Mouse (Mus musculus) heart, postnatal 10 days (tissue): ENCODE data around the gene Klhl31. TPM values are rescaled to one million over a fixed set of nuclear protein-coding genes. Genes with fewer than 3 reads are reported as not detected.

Experiments used
- DNase-seq, 2 experiments: peaks; one replicate each; pipeline ENCODE4 v3.0.0; 2021
- intact Hi-C: fragments of 180-260 bp; cut with DNase I; formaldehyde crosslinking; loops from one replicate; pipeline ENCODE4 v1.15.1; 2025
- total RNA-seq, 2 experiments: library from RNA; stranded (reverse); gene quantifications; 2 replicates each; pipeline ENCODE4 v1.2.3; 2021

Klhl31 gene
- total RNA-seq: 100 to 1,000 TPM; 115 to 125 TPM

GRCm38 (mm10) chr9:77636450-77636951 is at the start of gene Klhl31:
Gene Klhl31 (plus strand): TSS chr9:77636500.
- intact Hi-C loops: no loop called here
- peak; percentile 71 to 77 for DNase-seq

DNA sequence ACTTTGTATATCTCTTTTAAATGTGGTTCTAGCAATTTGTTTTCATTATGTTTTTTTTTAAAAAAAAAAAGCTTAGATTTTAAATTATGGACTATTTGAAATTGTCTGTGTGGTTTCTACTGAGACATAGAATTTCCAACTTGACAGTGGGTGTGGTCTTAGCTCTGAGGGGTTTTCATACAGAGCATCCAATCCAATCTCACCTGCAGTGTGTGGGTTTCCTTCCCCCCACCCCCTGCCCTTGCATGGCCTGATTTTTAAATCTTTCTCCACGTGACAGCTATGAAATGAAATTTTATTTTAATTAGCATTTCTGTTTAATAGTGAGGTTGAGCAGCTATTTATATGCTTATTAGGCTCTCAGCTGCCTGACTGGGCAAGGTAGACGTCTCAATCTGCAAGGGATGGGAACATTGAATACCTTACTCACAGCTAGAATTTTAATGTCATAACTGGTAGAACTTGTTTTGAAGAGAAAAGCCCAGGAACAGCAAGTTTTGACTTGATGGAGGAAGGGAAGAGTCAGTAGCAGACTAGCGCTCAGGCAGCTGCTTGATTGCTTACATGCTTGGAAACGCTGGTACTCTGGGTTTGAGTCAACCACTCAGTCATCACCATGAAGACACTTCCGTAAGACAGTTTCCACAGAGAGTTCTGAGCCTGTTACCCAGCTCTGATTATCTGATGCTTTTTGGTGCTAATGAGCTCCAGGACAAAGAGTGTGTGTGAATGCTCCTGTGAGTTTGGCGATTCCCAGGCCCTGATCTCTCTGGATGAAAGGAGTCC is 49.3 kb upstream of the Klhl31 start:
- intact Hi-C loops: no loop called here
- no peak for DNase-seq

GRCm38 (mm10) chr9:77587616-77588015 is 48.7 kb upstream of the Klhl31 start:
- intact Hi-C loops: no loop called here

DNA sequence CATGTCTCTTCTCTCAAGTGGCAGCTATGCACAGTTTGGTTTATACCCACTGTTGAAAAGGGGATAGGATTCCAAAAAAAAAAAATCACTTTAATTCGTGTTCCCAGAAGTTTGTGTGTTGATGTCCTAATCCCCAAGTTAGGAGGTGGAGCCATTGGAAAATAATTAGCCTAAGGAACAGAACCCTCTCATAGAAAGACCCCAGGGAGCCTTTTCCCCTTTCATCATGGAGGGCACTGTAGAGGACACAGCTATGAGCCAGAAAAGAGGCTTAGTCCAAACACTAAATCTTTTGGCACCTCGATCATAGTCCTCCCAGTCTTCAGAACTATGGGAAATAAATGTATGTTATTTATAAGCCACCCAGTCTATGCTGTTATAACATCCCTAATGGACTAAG is 46.8 kb upstream of the Klhl31 start:
- intact Hi-C loops: no loop called here

More at GRCm38 (mm10) chr9:77587616-77588015, 48.7 kb upstream of the Klhl31 start:
- no peak for DNase-seq

GRCm38 (mm10) chr9:77592423-77592822 is 43.9 kb upstream of the Klhl31 start:
- intact Hi-C loops: no loop called here

More for the DNA sequence above, 46.8 kb upstream of the Klhl31 start:
- no peak for DNase-seq

GRCm38 (mm10) chr9:77595006-77595626 is 41.2 kb upstream of the Klhl31 start:
- no peak for DNase-seq
- intact Hi-C loops: loop anchor here (5.0 kb wide), 2 partner anchors 188 to 442 kb away; no protein-coding TSS in a partner anchor

More at GRCm38 (mm10) chr9:77592423-77592822, 43.9 kb upstream of the Klhl31 start:
- no peak for DNase-seq

GRCm38 (mm10) chr9:77596355-77596754 is 39.9 kb upstream of the Klhl31 start:
- intact Hi-C loops: loop anchor here (1.0 to 5.0 kb wide), 3 partner anchors 185 to 441 kb away; no protein-coding TSS in a partner anchor

DNA sequence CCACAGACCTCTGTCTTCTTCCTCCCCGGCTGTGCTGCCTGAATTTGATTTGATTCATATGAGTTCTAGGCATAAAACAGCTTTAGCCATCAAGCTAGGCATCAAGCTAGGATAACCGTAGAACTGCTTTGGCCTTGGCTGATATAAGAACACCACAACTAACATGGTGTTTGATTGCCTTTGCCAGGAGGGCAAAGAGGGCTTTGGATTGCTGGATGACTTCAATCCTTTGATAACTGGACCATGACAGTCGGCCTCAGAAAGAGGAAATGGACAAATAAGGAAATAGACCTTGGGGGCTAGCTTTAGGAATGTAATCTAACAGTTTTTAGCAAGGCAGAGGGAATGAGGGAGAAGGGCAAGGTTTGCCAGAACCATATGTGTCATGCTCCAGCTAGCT is 37.7 kb upstream of the Klhl31 start:
- intact Hi-C loops: loop anchor here (5.0 kb wide), 2 partner anchors 191 to 439 kb away; no protein-coding TSS in a partner anchor
- no peak for DNase-seq

More at GRCm38 (mm10) chr9:77596355-77596754, 39.9 kb upstream of the Klhl31 start:
- peak; percentile 81 to 92 for DNase-seq

DNA sequence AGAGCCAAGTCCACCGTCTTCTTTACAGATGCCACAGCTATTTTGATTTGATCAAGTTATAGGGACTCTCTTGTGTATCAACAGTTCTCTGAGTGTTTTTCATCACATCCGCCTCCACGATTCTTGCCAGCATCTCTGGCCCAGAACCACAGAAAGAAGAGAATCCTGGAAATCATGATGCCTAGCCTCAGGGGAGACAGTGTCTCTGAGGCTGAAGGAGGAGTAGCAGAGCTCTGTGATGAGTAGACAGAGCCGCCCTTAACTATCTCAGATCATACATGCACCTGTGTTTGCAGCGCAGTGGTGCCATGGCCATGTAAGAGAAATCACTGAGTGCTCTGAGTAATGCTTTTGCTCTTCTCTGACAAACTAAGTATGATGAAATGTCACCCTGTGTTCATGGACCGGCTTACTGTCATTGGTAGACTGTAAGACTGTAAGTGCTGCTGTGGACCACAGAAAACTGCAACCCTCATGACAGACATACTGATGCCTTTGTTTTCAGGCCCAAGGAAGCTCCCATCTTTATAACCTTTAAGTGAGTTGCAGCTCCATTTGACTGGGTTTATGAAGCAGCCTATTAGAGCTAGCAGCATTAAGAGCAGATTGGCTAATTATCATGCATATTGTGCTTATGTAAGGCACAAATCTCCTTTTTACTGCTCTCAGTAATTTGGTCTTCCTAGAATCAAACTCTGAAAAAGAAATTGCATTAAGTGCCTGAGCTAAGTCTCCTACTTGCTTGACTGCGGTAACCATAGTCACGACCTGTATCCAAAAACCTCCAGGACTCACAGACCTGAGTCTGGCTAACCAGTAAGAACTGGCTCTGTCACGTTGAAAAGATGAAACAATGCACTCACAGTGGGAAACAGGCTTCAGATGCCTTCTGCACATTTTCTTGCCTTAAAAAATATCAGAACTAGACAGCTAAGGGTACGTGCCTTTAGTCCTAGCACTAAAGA is 33.7 kb upstream of the Klhl31 start:
- no peak for DNase-seq
- intact Hi-C loops: no loop called here

- DNase-seq: no peak
- intact Hi-C loops: no loop called here
These were observed 32.3 kb upstream of the Klhl31 start for GRCm38 (mm10) chr9:77603965-77604509.

DNA sequence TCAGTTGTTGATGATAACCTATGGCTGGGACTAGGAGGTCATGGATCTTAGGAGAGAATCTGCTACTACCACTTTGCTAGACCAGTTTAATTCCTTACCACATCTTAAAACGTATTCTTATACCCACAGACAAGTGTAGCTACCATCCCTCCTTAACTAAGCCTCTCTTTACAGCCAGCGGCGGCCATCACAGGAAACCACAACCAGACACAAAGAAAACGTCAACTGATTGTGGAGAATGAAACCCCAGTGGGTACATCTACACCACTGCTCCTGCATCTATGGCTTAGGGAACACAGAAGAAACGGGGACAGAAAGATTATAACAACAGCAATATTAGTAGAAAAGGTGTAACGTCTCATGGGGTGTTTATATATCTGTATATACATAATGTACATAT is 29.0 kb upstream of the Klhl31 start:
- intact Hi-C loops: no loop called here
- no peak for DNase-seq

DNA sequence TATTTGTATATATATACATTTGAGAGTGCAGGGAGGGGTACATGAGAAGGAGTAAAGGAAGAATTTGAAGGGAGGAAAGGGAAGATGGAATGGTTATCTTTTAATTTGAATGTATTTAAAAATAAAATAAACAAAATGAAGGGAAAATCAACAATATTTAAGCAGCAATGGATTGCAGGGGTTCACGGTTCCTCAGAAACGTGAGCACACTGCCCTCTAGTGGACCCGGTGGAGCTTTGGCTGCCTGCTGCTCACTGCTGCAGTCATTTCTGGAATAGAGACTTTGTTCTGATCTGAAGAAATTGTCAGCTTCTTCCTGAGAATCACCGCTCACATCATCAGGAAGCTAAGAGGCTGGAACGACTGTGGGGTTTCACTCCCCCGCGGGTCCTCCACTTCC is 28.5 kb upstream of the Klhl31 start:
- peak in 1 of 2 experiments; percentile 44 for DNase-seq
- intact Hi-C loops: no loop called here

GRCm38 (mm10) chr9:77610811-77611210 is 25.5 kb upstream of the Klhl31 start:
- intact Hi-C loops: loop anchor here (2.0 to 5.0 kb wide), 2 partner anchors 46 to 170 kb away; no protein-coding TSS in a partner anchor
- peak in 1 of 2 experiments; percentile 32 for DNase-seq

DNA sequence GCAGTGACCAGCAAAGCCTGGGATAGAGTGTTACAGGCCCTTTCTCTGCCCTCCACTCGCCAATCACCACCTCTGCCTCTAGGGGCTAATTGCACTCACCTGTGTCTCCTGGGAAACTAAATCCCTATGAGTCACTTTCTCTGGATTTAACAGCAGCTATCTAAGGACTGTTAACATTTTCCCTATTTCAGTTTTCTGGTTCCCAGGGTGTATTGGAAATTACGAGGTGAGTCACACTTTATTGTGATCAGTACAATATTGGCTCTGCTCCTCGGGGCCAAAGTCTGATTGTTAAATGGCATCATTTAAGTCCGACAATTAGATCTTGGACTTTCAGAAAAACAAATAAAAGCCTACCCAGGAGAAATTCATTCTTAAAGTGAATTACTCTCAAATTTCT is 24.0 kb upstream of the Klhl31 start:
- intact Hi-C loops: loop anchor here (5.0 kb wide), 1 partner anchor 45 kb away; no protein-coding TSS in a partner anchor
- DNase-seq: no peak

DNA sequence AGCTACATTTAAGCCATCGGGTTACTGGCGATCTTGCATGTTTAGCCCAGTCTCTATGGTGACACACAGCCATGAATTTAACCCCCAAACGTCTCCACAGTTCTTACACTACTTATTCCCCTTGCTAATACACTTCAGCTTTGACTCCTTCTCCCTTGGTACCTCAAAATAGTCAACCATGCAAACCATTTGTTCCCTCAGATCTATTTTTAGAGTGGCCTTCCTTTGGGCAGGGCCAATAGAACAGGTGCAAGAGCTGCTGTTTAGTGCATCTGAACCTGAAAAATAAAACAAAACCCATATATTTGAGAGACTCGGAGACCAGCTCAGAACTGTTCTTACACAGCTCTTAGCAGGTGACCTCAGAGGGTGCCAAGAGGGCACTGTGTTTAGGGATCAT is 20.4 kb upstream of the Klhl31 start:
- intact Hi-C loops: no loop called here
- DNase-seq: no peak

DNA sequence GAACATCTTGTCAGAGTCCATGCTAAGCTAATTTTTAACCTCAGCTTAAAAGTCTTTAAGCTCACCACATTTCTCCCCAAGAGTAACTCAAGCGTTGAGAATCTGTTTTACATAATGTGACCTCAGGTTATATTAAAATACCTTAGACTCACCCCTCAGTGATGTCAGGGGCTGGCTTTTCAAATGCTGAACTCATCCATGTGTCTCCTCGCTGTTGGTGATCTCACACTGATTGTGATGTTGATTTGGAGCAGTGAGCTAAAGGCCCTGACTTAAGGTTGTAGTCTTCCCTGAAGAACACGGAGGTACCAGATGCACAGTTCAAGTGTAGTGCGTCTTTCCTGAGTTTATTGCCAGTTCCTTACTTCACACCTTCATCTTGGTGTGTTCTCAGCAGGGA is 19.5 kb upstream of the Klhl31 start:
- intact Hi-C loops: no loop called here
- DNase-seq: no peak

DNA sequence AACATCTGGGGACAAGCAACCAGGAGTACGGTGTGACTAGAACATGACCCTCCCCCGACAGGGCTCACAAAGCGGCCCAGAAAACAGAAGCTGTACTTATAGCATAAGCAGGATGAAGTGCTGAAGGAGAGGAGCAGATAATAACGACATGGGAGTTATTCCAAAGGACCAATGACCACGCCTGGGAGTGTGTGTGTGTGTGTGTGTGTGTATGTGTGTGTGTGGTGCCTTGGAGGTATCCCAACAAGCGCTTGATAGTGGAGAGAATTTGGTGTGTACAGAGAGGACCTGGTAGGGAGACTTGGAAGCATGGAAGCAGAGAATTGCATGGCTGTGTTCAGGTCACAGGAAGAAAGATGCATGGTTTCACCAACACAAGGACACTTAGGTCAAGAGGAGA is 18.5 kb upstream of the Klhl31 start:
- peak in 1 of 2 experiments; percentile 50 for DNase-seq
- intact Hi-C loops: no loop called here

GRCm38 (mm10) chr9:77618392-77618791 is 17.9 kb upstream of the Klhl31 start:
- no peak for DNase-seq
- intact Hi-C loops: no loop called here

DNA sequence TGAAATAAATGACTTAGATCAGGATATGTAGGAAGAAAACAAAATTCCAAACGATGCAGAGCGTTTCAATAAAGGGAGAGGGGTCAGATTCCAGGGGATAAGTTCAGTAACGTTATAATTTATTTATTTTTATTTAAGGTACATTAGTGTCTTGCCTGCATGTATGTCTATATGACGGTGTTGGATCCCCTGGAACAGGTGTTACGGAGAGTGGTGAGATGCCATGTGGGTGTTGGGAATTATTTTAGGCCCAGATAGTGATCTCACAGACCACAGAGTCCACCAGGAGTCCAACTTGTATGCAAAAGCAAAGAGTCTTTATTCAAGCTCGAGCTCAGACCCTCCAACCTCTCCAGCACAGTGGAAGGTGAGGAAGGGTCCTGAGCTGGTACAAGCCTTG is 16.2 kb upstream of the Klhl31 start:
- intact Hi-C loops: no loop called here
- no peak for DNase-seq

- peak; percentile 66 to 78 for DNase-seq
- intact Hi-C loops: no loop called here
These were observed 15.8 kb upstream of the Klhl31 start for GRCm38 (mm10) chr9:77620482-77620881.
